Mouse (Mus musculus): ENCODE data around the gene Dnaaf5.

GRCm38 (mm10) chr5:139214298-139214697 is 64.3 kb downstream of the Dnaaf5 start:
- no peak for TF ChIP-seq EP300 (IDR thresholded peaks at IDR 0.05; ENCODE audit: low read depth)
- TF ChIP-seq CTCF (IDR thresholded peaks at IDR 0.05; ENCODE audit: low read depth) = no peak
